Mouse (Mus musculus): ENCODE results near the gene Tmem184b.

DNA sequence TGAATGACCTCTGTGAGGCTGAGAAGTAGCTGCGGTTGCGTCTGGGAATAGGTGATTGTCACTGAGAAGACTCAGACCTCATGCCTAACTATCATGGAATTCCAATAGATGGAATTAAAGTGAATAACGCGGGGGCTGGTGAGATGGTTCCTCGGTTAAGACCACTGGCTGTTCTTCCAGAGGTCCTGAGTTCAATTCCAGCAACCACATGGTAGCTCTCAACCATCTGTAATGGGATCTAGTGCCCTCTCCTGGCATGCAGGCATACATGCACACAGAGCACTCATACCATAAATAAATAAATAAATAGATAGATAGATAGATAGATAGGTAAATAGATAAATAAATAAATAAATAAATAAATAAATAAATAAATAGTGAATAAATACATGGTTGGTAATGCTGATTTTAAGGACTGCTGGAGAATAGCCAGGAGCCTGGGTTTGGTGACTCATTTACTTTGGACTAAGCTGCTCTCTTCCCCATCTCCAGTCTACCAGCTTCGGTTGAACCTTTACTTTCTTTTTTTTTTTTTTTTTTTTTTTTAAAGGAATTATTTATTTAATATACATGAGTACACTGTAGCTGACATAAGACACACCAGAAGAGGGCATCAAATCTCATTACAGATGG lies 73.9 kb downstream of the Tmem184b start:
- TF ChIP-seq CTCF (IDR thresholded peaks at IDR 0.05), result peak; percentile 33
- no peak for TF ChIP-seq POLR2A (IDR thresholded peaks at IDR 0.05; ENCODE audit: insufficient read depth, low read depth, low read length)

All from heart, adult 2 months (tissue).